Mouse (Mus musculus): ENCODE results near the gene Eif4ebp2.

DNA sequence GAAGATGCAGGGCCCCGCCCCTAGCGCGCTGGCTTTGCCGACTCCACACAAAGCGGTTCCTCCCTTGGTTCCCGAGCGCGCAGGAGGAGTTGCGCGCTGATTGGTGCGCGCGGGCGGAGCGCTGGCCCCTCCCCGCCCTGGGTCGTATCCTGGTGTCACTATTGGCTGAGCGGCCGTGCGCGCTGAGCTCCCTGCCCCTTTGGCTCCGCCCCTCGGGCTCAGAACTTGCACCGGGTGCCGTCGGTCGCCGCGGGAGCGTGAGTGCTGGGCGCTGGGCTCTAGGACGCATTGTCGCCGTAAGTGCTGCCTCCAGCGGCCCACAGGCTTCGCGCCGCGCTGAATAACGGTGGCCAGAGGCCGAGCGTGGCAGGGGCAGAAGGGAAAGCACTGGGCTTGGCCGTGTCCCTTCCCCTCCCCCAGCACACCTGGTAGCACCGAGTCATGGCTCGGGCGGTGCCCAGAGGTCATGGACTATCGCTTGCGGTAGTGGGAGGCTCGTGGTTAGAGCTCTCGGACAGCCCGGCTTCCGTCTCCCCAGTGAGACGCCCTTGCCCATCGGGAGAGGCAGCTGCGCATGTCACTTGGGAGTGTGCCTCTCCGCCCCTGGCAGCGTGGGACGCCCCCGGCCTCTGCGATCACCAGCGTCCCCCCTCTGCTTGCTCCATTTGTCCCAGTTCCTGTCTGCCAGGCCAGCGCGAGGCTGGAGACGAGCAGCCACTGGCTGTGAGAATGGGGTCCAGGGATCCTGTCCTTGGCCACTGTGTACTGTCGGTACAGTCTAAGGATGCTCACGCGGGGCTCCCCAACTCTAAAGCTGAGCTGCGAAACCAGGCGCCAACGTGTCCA lies 23.4 kb upstream of the Eif4ebp2 start, which contains the start of gene Lrrc20:
- TF ChIP-seq CTCF (IDR thresholded peaks at IDR 0.05; ENCODE audit: insufficient read depth, low read length) (no peak), POLR2A (IDR thresholded peaks at IDR 0.05; ENCODE audit: borderline replicate concordance, extremely low read depth, low read depth, low read length) (peak; percentile 66; the same call in 1 of the 2 replicates)

Measured in lung, adult 2 months (tissue).